Mouse (Mus musculus): Measurements from ENCODE around the gene Sp7.

GRCm38 (mm10) chr15:102356501-102357325 is 10.3 kb downstream of the Sp7 start:
- TF ChIP-seq ZC3H11A (IDR thresholded peaks at IDR 0.05; ENCODE audit: borderline replicate concordance, low read depth, low read length) (no peak), MAFK (IDR thresholded peaks at IDR 0.05; ENCODE audit: insufficient read depth, low read depth, low read length) (no peak), HCFC1 (IDR thresholded peaks at IDR 0.05; ENCODE audit: borderline replicate concordance, insufficient read depth, low read length) (no peak), CHD2 (IDR thresholded peaks at IDR 0.05; ENCODE audit: low read depth, low read length) (no peak), ZNF384 (IDR thresholded peaks at IDR 0.05; ENCODE audit: low read depth, low read length) (no peak)
